11 mouse cellular contexts compared by ENCODE assay signal in genomic region chr2:62681667-62682066, GRCm38 (mm10). TPM values are rescaled to one million over a fixed set of nuclear protein-coding genes. Genes with fewer than 3 reads are reported as not detected.
DNase-seq lines count a peak whose midpoint lies in the region; ATAC-seq and TF ChIP-seq lines count a peak whose summit lies in the region.
"Had no signal": no experiment of that assay in that cellular context is flagged by ENCODE, and none has a peak within 500 bp of the region (broad histone marks: within the 10 kb centered on the region; RNA-seq: fewer than 3 reads in every experiment).

No protein-coding gene starts in this region.

- DNase-seq in adrenal gland, adult 2 months: peak; percentile 18
- no peak for DNase-seq in adrenal gland, adult 18-20 months (ENCODE audit: low spot score in 2 of 2)
- DNase-seq in kidney, adult 2 months: peak; percentile 12
- no peak for DNase-seq in kidney, adult 9 months
- DNase-seq in right cerebral cortex, adult 2 months (ENCODE audit: low spot score in 2 of 2): peak; percentile 62 to 63
- DNase-seq in spleen, adult 12 weeks (ENCODE audit: low spot score): no peak
- DNase-seq in midbrain, postnatal 0 days (ENCODE audit: low spot score): no peak
- DNase-seq: embryo, embryonic 11 days; thymus, adult 18-20 months had no signal

- H3K9ac ChIP-seq in heart, embryonic 12.5 days: no peak overlapping the region
- no peak overlapping the region for H3K9ac ChIP-seq in midbrain, postnatal 0 days (replicated peaks; ENCODE audit: low read length, poor library complexity, severe bottlenecking)

- no peaks in the 10 kb centered on the region for H3K36me3 ChIP-seq in kidney, adult 2 months (ENCODE audit: control insufficient read depth, insufficient read depth, low read length)
- no peaks in the 10 kb centered on the region for H3K36me3 ChIP-seq in heart, embryonic 12.5 days
- H3K36me3 ChIP-seq in midbrain, postnatal 0 days (ENCODE audit: insufficient read depth, low read length): no peaks in the 10 kb centered on the region

- H3K4me1 ChIP-seq in kidney, adult 2 months (ENCODE audit: control insufficient read depth, insufficient read depth, low read length): no peaks in the 10 kb centered on the region
- H3K4me1 ChIP-seq in heart, embryonic 12.5 days (replicated peaks): 0 out of 2 replicates have a peak, but pooled peaks cover 10% of the 10 kb centered on the region
- no peaks in the 10 kb centered on the region for H3K4me1 ChIP-seq in midbrain, postnatal 0 days (ENCODE audit: insufficient read depth, low read length)

- H3K9me3 ChIP-seq in heart, embryonic 12.5 days (replicated peaks): no peaks in the 10 kb centered on the region
- H3K9me3 ChIP-seq in midbrain, postnatal 0 days (ENCODE audit: low read length): no peaks in the 10 kb centered on the region
- H3K9me3 ChIP-seq: megakaryocyte, embryonic 14.5 days had no signal

- no peaks in the 10 kb centered on the region for H3K27me3 ChIP-seq in kidney, adult 2 months (replicated peaks; ENCODE audit: control insufficient read depth, insufficient read depth, low read length)
- no peaks in the 10 kb centered on the region for H3K27me3 ChIP-seq in heart, embryonic 12.5 days (replicated peaks)
- H3K27me3 ChIP-seq in midbrain, postnatal 0 days (ENCODE audit: insufficient read depth, low read length): no peaks in the 10 kb centered on the region
- H3K27me3 ChIP-seq: megakaryocyte, embryonic 14.5 days had no signal

- no peak for TF ChIP-seq POLR2A in kidney, adult 2 months (IDR thresholded peaks at IDR 0.05; ENCODE audit: low read depth, low read length)

- peak overlapping the region; percentile 40 for H3K4me2 ChIP-seq in heart, embryonic 12.5 days
- H3K4me2 ChIP-seq in midbrain, postnatal 0 days (ENCODE audit: low read depth, low read length, poor library complexity, severe bottlenecking): no peak overlapping the region

- H3K27ac ChIP-seq in kidney, adult 2 months (ENCODE audit: insufficient read depth, low read depth, low read length): no peak overlapping the region
- no peak overlapping the region for H3K27ac ChIP-seq in heart, embryonic 12.5 days (ENCODE audit: poor library complexity, severe bottlenecking)
- H3K27ac ChIP-seq in midbrain, postnatal 0 days (ENCODE audit: low read depth, low read length): no peak overlapping the region

- H3K4me3 ChIP-seq in kidney, adult 2 months (ENCODE audit: insufficient read depth, low read depth, low read length): no peak overlapping the region
- H3K4me3 ChIP-seq in heart, embryonic 12.5 days: no peak overlapping the region
- no peak overlapping the region for H3K4me3 ChIP-seq in midbrain, postnatal 0 days (ENCODE audit: low read depth, low read length)
- H3K4me3 ChIP-seq: megakaryocyte, embryonic 14.5 days had no signal

- WGBS in kidney, adult 2 months: 70% methylated on average over 8 of the region's 8 CpGs
- 54% methylated on average over 8 of the region's 8 CpGs for WGBS in heart, embryonic 12.5 days
- WGBS in midbrain, postnatal 0 days: 70% methylated on average over 8 of the region's 8 CpGs

- ATAC-seq in heart, embryonic 12.5 days (ENCODE audit: insufficient number of reproducible peaks, low FRiP score): no peak
- ATAC-seq in midbrain, postnatal 0 days (ENCODE audit: low FRiP score): no peak

- TF ChIP-seq CTCF in kidney, adult 2 months (conservative IDR thresholded peaks at IDR 0.05; ENCODE audit: insufficient read depth, insufficient read length, low read depth, low read length): no peak
- no peak for TF ChIP-seq CTCF in midbrain, postnatal 0 days (IDR thresholded peaks at IDR 0.05)

RNA-seq across cellular contexts. Expression of gene Gca, which starts 17.6 kb away (rescaled TPM):
- total RNA-seq in adrenal gland, adult 2 months (2021): 1 to 10 TPM; 3.7 to 3.8 TPM
- 1.7 TPM in 2 replicates for polyA plus RNA-seq in adrenal gland, adult 2 months (2012; rRNA removed)
- 1 to 10 TPM; 1.7 to 3.3 TPM for total RNA-seq in adrenal gland, adult 18-20 months (2021)
- polyA plus RNA-seq in kidney, adult 2 months (2012; rRNA removed): 14.9 and 20.1 TPM in 2 replicates
- polyA plus RNA-seq in heart, embryonic 12.5 days (2016; fragmentation: Nextera tagmentation; extraction: Ambion mirVana): 14.7 and 16.1 TPM in 2 replicates
- total RNA-seq in midbrain, postnatal 0 days (2014; rRNA removed): 1.2 and 1.6 TPM in 2 replicates
- polyA plus RNA-seq in midbrain, postnatal 0 days (2015; fragmentation: Nextera tagmentation; extraction: Ambion mirVana): 3.1 and 3.6 TPM in 2 replicates

RNA-seq across cellular contexts. Expression of gene Ifih1, which starts 35.6 kb away (rescaled TPM):
- 10 to 100 TPM; 11.1 to 13.3 TPM for total RNA-seq in adrenal gland, adult 2 months (2021)
- polyA plus RNA-seq in adrenal gland, adult 2 months (2012; rRNA removed): 16.3 and 21.3 TPM in 2 replicates
- 1 to 10 TPM; 8.4 to 10.0 TPM for total RNA-seq in adrenal gland, adult 18-20 months (2021)
- polyA plus RNA-seq in kidney, adult 2 months (2012; rRNA removed): 4.4 and 5.0 TPM in 2 replicates
- 1.6 TPM in 2 replicates for polyA plus RNA-seq in heart, embryonic 12.5 days (2016; fragmentation: Nextera tagmentation; extraction: Ambion mirVana)
- total RNA-seq in midbrain, postnatal 0 days (2014; rRNA removed): 1.2 and 2.7 TPM in 2 replicates
- 1.3 and 1.9 TPM in 2 replicates for polyA plus RNA-seq in midbrain, postnatal 0 days (2015; fragmentation: Nextera tagmentation; extraction: Ambion mirVana)

Comparison
In these comparisons a context has a peak if more than half of its experiments do, and no peak if none do; other contexts are left out.
1. DNase-seq: peak in adrenal gland, adult 2 months (single experiment), kidney, adult 2 months (single experiment) and right cerebral cortex, adult 2 months (2 of 2); none in adrenal gland, adult 18-20 months (0 of 2), kidney, adult 9 months (single experiment), spleen, adult 12 weeks (single experiment) and midbrain, postnatal 0 days (single experiment).